Mouse (Mus musculus): ENCODE data around the gene Nup153.

- TF ChIP-seq CTCF (IDR thresholded peaks at IDR 0.05) (no peak), EP300 (IDR thresholded peaks at IDR 0.05; ENCODE audit: insufficient read depth, low read depth, low read length) (no peak), POLR2A (IDR thresholded peaks at IDR 0.05; ENCODE audit: insufficient read depth, low read depth, low read length) (no peak)
These were observed 503 bp downstream of the Nup153 start for GRCm38 (mm10) chr13:46727038-46727836.

All from heart, adult 2 months (tissue).